Mouse (Mus musculus): ENCODE measurements around the gene Slfn1.

- TF ChIP-seq POLR2AphosphoS2 (IDR thresholded peaks at IDR 0.05; ENCODE audit: insufficient read length, low read depth) = no peak
- no peak for TF ChIP-seq TCF3 (IDR thresholded peaks at IDR 0.05; ENCODE audit: insufficient read length, low read depth)
- no peak for TF ChIP-seq POLR2A (IDR thresholded peaks at IDR 0.05; ENCODE audit: insufficient read length, low read depth)
- no peak for TF ChIP-seq E2F4 (IDR thresholded peaks at IDR 0.05; ENCODE audit: insufficient read depth)
- no peak for TF ChIP-seq USF1 (IDR thresholded peaks at IDR 0.05; ENCODE audit: low read depth)
- TF ChIP-seq CEBPB (IDR thresholded peaks at IDR 0.05; ENCODE audit: insufficient read depth, poor library complexity, severe bottlenecking) = no peak
- no peak for TF ChIP-seq MYOD1 (IDR thresholded peaks at IDR 0.05; ENCODE audit: control insufficient read depth in 1 of 3, insufficient read length in 2 of 3, low read depth in 2 of 3)
- no peak for TF ChIP-seq MYOG (IDR thresholded peaks at IDR 0.05; ENCODE audit: control insufficient read depth in 1 of 3, insufficient read depth in 1 of 3, insufficient read length in 2 of 3, low read depth in 2 of 3)
These were observed at the start of gene Slfn1 for GRCm38 (mm10) chr11:83116597-83117227.
